Mouse (Mus musculus) bone marrow macrophage, adult 2 months (primary cell): Measurements from ENCODE around the gene Sbno2. TPM values are rescaled to one million over a fixed set of nuclear protein-coding genes. Genes with fewer than 3 reads are reported as not detected.
A peak's percentile ranks its signal among the peaks of the same experiment; 100 is the strongest.

ENCODE experiments used
- H3K27ac ChIP-seq: 2 replicates; pipeline ENCODE4 v1.5.1; 2012; ENCODE audit warnings: low read depth, low read length; ENCODE audit not compliant: insufficient read depth
- H3K4me1 ChIP-seq: 2 replicates; pipeline ENCODE4 v1.6.1; 2012; ENCODE audit warnings: low read length; ENCODE audit not compliant: control insufficient read depth, insufficient read depth
- H3K4me3 ChIP-seq: 2 replicates; pipeline ENCODE4 v1.5.1; 2012; ENCODE audit warnings: mild to moderate bottlenecking, low read length, moderate library complexity; ENCODE audit not compliant: insufficient read depth
- CTCF ChIP-seq: IDR thresholded peaks from 2 replicates; pipeline ENCODE4 v1.5.1; 2012; ENCODE audit warnings: low read depth, mild to moderate bottlenecking, low read length, moderate library complexity
- POLR2A ChIP-seq: IDR thresholded peaks from 2 replicates; pipeline ENCODE4 v1.6.1; 2012; ENCODE audit warnings: mild to moderate bottlenecking, low read depth, low read length, borderline replicate concordance
- polyA plus RNA-seq: library from polyadenylated mRNA; stranded (reverse); fragments of >200 nt; gene quantifications from 2 replicates; pipeline ENCODE4 v1.2.4, GENCODE M21; 2012; ENCODE audit not compliant: missing spikeins, insufficient read depth, insufficient read length

The Sbno2 gene
- polyA plus RNA-seq, 1 experiment, result 54.5 TPM

GRCm38 (mm10) chr10:80094085-80094484 lies 11.3 kb downstream of the Sbno2 start:
- Histone ChIP-seq H3K4me1 (peaks cover 39% of the 10 kb centered on the region), H3K4me3 (no peak overlapping the region), H3K27ac (no peak overlapping the region)
- TF ChIP-seq POLR2A (no peak), CTCF (no peak)

GRCm38 (mm10) chr10:80092690-80093089 lies 12.7 kb downstream of the Sbno2 start:
- Histone ChIP-seq H3K4me3 (no peak overlapping the region), H3K4me1 (peaks cover 32% of the 10 kb centered on the region), H3K27ac (no peak overlapping the region)
- no peak for TF ChIP-seq CTCF
- TF ChIP-seq POLR2A, result no peak

GRCm38 (mm10) chr10:80091527-80091926 lies 13.8 kb downstream of the Sbno2 start:
- TF ChIP-seq POLR2A (no peak), CTCF (no peak)
- Histone ChIP-seq H3K4me3 (no peak overlapping the region), H3K27ac (no peak overlapping the region), H3K4me1 (peaks cover 34% of the 10 kb centered on the region)

- Histone ChIP-seq H3K27ac (no peak overlapping the region), H3K4me1 (peaks cover 22% of the 10 kb centered on the region), H3K4me3 (no peak overlapping the region)
- no peak for TF ChIP-seq CTCF
Measured at GRCm38 (mm10) chr10:80089146-80089545, 16.2 kb downstream of the Sbno2 start.

GRCm38 (mm10) chr10:80087483-80087882 lies 17.9 kb downstream of the Sbno2 start:
- Histone ChIP-seq H3K4me1 (peaks cover 22% of the 10 kb centered on the region), H3K27ac (peak overlapping the region; percentile 25), H3K4me3 (no peak overlapping the region)
- no peak for TF ChIP-seq POLR2A
- TF ChIP-seq CTCF, result no peak

GRCm38 (mm10) chr10:80086847-80087246 lies 18.5 kb downstream of the Sbno2 start:
- Histone ChIP-seq H3K4me1 (peaks cover 22% of the 10 kb centered on the region), H3K27ac (peak overlapping the region; percentile 50), H3K4me3 (no peak overlapping the region)
- TF ChIP-seq CTCF, result no peak
- no peak for TF ChIP-seq POLR2A

GRCm38 (mm10) chr10:80084817-80085487 lies 20.4 kb downstream of the Sbno2 start:
- Histone ChIP-seq H3K27ac (no peak overlapping the region), H3K4me1 (peaks cover 32% of the 10 kb centered on the region), H3K4me3 (no peak overlapping the region)
- TF ChIP-seq CTCF, result no peak
- TF ChIP-seq POLR2A, result no peak

GRCm38 (mm10) chr10:80081075-80081474 lies 24.3 kb downstream of the Sbno2 start:
- H3K4me1 ChIP-seq, result peaks cover 13% of the 10 kb centered on the region
- TF ChIP-seq CTCF (no peak), POLR2A (no peak)
- H3K4me3 ChIP-seq, result no peak overlapping the region
- no peak overlapping the region for H3K27ac ChIP-seq

GRCm38 (mm10) chr10:80080396-80081070 lies 24.8 kb downstream of the Sbno2 start:
- no peak for TF ChIP-seq POLR2A
- no peak for TF ChIP-seq CTCF
- Histone ChIP-seq H3K4me3 (no peak overlapping the region), H3K27ac (no peak overlapping the region), H3K4me1 (peaks cover 18% of the 10 kb centered on the region)

- H3K4me3 ChIP-seq, result no peak overlapping the region
- no peak for TF ChIP-seq POLR2A
- no peak for TF ChIP-seq CTCF
- no peak overlapping the region for H3K27ac ChIP-seq
- peaks cover 26% of the 10 kb centered on the region for H3K4me1 ChIP-seq
Measured at GRCm38 (mm10) chr10:80078366-80078765, 27.0 kb downstream of the Sbno2 start.

- Histone ChIP-seq H3K4me3 (no peak overlapping the region), H3K27ac (no peak overlapping the region), H3K4me1 (peaks cover 36% of the 10 kb centered on the region)
- TF ChIP-seq POLR2A (no peak), CTCF (no peak)
Measured at GRCm38 (mm10) chr10:80077312-80077711, 28.1 kb downstream of the Sbno2 start.
